Mouse (Mus musculus) intestine, embryonic 14.5 days (tissue): Measurements from ENCODE around the gene 1700037H04Rik. TPM values are rescaled to one million over a fixed set of nuclear protein-coding genes. Genes with fewer than 3 reads are reported as not detected.
"Not testable (repeated sequence)": the region's sequence is repeated elsewhere in the genome, so short reads cannot be mapped to it uniquely, and the experiment has no call there.

ENCODE experiments used
- ATAC-seq: fragments of 200-750 bp; cut with Nextera tagmentation; replicated peaks from 2 replicates; pipeline ENCODE4 v1.8.0; 2017; ENCODE audit warnings: low read depth, moderate number of reproducible peaks, moderate TSS enrichment, moderate library complexity; ENCODE audit not compliant: low FRiP score, low TSS enrichment
- DNase-seq: peaks from one replicate; pipeline ENCODE4 v3.0.0-alpha.2; 2018; ENCODE audit warnings: low spot score
- H3K27ac ChIP-seq: fragments of 300-500 bp; sonication (generic); 2 replicates; pipeline ENCODE4 v1.5.1; 2014; ENCODE audit warnings: low read depth, mild to moderate bottlenecking, control low read depth
- H3K27me3 ChIP-seq: fragments of 300-500 bp; sonication (generic); replicated peaks from 2 replicates; pipeline ENCODE4 v1.6.1; 2014; ENCODE audit warnings: low read length, control low read depth; ENCODE audit not compliant: control insufficient read depth, insufficient read depth
- H3K36me3 ChIP-seq: fragments of 300-500 bp; sonication (generic); 2 replicates; pipeline ENCODE4 v1.6.1; 2014; ENCODE audit warnings: low read length, control low read depth; ENCODE audit not compliant: control insufficient read depth, insufficient read depth
- H3K4me1 ChIP-seq: fragments of 300-500 bp; sonication (generic); replicated peaks from 2 replicates; pipeline ENCODE4 v1.6.1; 2014; ENCODE audit warnings: low read length, control low read depth, mixed read lengths; ENCODE audit not compliant: control insufficient read depth, insufficient read depth
- H3K4me2 ChIP-seq: fragments of 300-500 bp; sonication (generic); 2 replicates; pipeline ENCODE4 v1.6.1; 2014; ENCODE audit warnings: low read length
- H3K4me3 ChIP-seq: fragments of 300-500 bp; sonication (generic); 2 replicates; pipeline ENCODE4 v1.5.1; 2014; ENCODE audit warnings: low read depth, low read length, control low read depth, mixed read lengths
- H3K9ac ChIP-seq: fragments of 300-500 bp; sonication (generic); 2 replicates; pipeline ENCODE4 v1.6.1; 2014; ENCODE audit warnings: mild to moderate bottlenecking, low read length
- H3K9me3 ChIP-seq: fragments of 300-500 bp; sonication (generic); 2 replicates; pipeline ENCODE4 v1.6.1; 2016; ENCODE audit warnings: low read length, control low read depth; ENCODE audit not compliant: control insufficient read depth
- WGBS: fragments of 180-500 bp; shearing (Covaris S2); extraction: QIAGEN DNeasy Blood & Tissue Kit; methylation state at CpG from one replicate; pipeline ENCODE4 v1.1.7; 2014; 5-methylcytosine and 5-hydroxymethylcytosine counted together
- polyA plus RNA-seq: library from polyadenylated mRNA; unstranded; fragments of >200 nt; fragmentation: Nextera tagmentation; extraction: Ambion mirVana; gene quantifications from 2 replicates; pipeline ENCODE4 v1.2.1, GENCODE M21; 2014

1700037H04Rik gene
- polyA plus RNA-seq, 1 experiment from 2014 or later = 93.1 TPM

- WGBS = 89% methylated on average over 5 of the region's 5 CpGs
- no peak for DNase-seq
- Histone ChIP-seq H3K27ac (no peak overlapping the region), H3K4me1 (no peaks in the 10 kb centered on the region), H3K27me3 (no peaks in the 10 kb centered on the region), H3K9ac (no peak overlapping the region), H3K9me3 (0 out of 2 replicates have a peak, but pooled peaks cover 2% of the 10 kb centered on the region), H3K4me2 (no peak overlapping the region), H3K36me3 (no peaks in the 10 kb centered on the region), H3K4me3 (no peak overlapping the region)
- no peak for ATAC-seq
Observed at GRCm38 (mm10) chr2:131105989-131106388, 53.9 kb downstream of the 1700037H04Rik start.

DNA sequence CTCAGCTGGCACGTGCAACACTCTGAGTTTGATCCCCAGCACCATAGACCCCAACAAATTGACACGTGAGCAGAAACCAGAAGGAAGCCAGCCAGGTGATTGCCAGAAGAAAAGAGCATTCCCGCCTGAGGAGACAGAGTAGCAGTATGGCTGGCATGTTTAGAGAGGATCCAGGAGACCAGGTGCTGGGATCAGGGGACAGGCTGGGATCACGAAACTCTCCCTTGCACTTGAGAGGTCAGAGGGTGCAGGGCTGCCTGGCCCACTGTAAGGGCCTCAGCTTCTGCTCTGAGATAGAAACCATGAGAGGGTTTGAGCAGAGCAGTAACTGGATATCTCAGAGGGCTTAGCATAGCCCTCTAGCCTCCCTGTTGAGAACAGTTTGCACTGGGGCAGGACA, 54.8 kb downstream of the 1700037H04Rik start:
- H3K4me1 ChIP-seq, H3K9me3 ChIP-seq, H3K4me2 ChIP-seq, H3K27me3 ChIP-seq, H3K36me3 ChIP-seq, DNase-seq, H3K27ac ChIP-seq, H3K4me3 ChIP-seq, H3K9ac ChIP-seq, ATAC-seq: not testable (repeated sequence)
- 64% methylated on average over 4 of the region's 4 CpGs for WGBS

- WGBS = 84% methylated on average over 4 of the region's 4 CpGs
- H3K4me2 ChIP-seq = no peak overlapping the region
- no peak for ATAC-seq
Observed at GRCm38 (mm10) chr2:131104021-131104420, 55.9 kb downstream of the 1700037H04Rik start.

DNA sequence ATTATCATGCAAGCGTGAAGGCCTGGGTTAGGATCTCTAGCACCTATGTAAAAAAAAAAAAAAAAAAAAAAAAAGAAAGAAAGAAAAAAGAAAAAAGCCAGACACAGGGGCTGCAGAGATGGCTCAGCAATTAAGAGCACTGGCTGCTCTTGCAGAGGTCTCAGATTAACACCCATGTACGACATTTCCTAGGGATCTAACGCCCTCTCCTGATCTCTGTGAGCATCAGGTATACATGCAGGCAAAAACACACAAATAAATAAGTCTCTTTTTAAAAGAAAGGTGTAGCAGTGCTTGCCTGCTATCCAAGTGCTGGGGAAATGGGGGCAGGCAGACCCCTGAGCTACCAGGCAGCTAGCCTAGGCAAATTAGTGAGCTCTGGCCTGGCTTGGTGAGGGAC, 58.4 kb downstream of the 1700037H04Rik start:
- Histone ChIP-seq H3K9ac (no peak overlapping the region), H3K27me3 (no peaks in the 10 kb centered on the region), H3K4me2 (no peak overlapping the region), H3K4me3 (no peak overlapping the region), H3K9me3 (no peaks in the 10 kb centered on the region), H3K4me1 (no peaks in the 10 kb centered on the region), H3K36me3 (no peaks in the 10 kb centered on the region), H3K27ac (no peak overlapping the region)
- DNase-seq = no peak
- WGBS = 80% methylated on average over 3 of the region's 3 CpGs
- ATAC-seq = no peak

More at GRCm38 (mm10) chr2:131104021-131104420, 55.9 kb downstream of the 1700037H04Rik start:
- no peak for DNase-seq
- Histone ChIP-seq H3K27me3 (no peaks in the 10 kb centered on the region), H3K4me3 (no peak overlapping the region), H3K27ac (no peak overlapping the region), H3K9me3 (0 out of 2 replicates have a peak, but pooled peaks cover 2% of the 10 kb centered on the region), H3K36me3 (no peaks in the 10 kb centered on the region), H3K9ac (no peak overlapping the region), H3K4me1 (no peaks in the 10 kb centered on the region)

DNA sequence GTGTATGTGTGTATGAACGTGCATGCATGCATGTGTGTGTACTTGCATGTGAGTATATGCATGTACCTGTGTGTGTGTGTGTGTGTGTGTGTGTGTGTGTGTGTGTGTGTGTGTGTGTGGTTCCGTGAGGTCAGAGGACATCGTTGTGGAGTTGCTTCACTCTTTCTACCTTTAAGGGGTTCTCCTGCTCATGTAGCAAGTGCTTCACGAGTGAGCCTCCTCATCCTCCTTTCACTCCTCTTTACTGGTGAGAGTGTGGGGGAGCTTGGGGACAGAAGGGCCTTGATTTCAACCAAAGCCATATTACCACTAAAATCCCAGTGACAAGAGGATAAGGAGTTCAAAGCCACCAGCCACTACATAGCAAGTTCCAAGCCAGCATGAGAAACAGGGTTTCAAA, 62.8 kb downstream of the 1700037H04Rik start:
- 83% methylated on average over 4 of the region's 4 CpGs for WGBS
- ATAC-seq (no peak), DNase-seq (no peak)
- no peaks in the 10 kb centered on the region for H3K27me3 ChIP-seq
- H3K4me2 ChIP-seq = peak overlapping the region; percentile 36; the same call in 1 of the 2 replicates
- H3K9me3 ChIP-seq = no peaks in the 10 kb centered on the region
- H3K9ac ChIP-seq = no peak overlapping the region
- H3K4me1 ChIP-seq = peaks cover 7% of the 10 kb centered on the region; the same call in 1 of the 2 replicates
- H3K27ac ChIP-seq = peak overlapping the region; percentile 69; the same call in 1 of the 2 replicates
- H3K4me3 ChIP-seq = no peak overlapping the region
- no peaks in the 10 kb centered on the region for H3K36me3 ChIP-seq

Other genes with a start within 250 kb of the 1700037H04Rik start
- 13.7 and 15.8 TPM in 2 replicates for gene Gfra4, start 117.0 kb downstream of the 1700037H04Rik start, polyA plus RNA-seq
- gene Adam33, start 96.3 kb downstream of the 1700037H04Rik start, polyA plus RNA-seq = 1.8 and 1.9 TPM in 2 replicates
- gene Siglec1, start 73.3 kb downstream of the 1700037H04Rik start, polyA plus RNA-seq = 0.30 and 0.41 TPM in 2 replicates
- 5.4 and 6.8 TPM in 2 replicates for gene Hspa12b, start 32.8 kb downstream of the 1700037H04Rik start, polyA plus RNA-seq
- not detected in 2 replicates for gene Gm11037, start 26.6 kb downstream of the 1700037H04Rik start, polyA plus RNA-seq
- gene Cenpb, start 20.0 kb upstream of the 1700037H04Rik start, polyA plus RNA-seq = 8.8 and 9.5 TPM in 2 replicates
- 51.8 and 61.0 TPM in 2 replicates for gene Cdc25b, start 26.9 kb upstream of the 1700037H04Rik start, polyA plus RNA-seq
- 5.8 and 6.4 TPM in 2 replicates for gene Spef1, start 27.2 kb upstream of the 1700037H04Rik start, polyA plus RNA-seq
- gene Ap5s1, start 47.0 kb upstream of the 1700037H04Rik start, polyA plus RNA-seq = 23.4 and 23.8 TPM in 2 replicates
- 19.1 and 19.8 TPM in 2 replicates for gene Mavs, start 74.0 kb upstream of the 1700037H04Rik start, polyA plus RNA-seq
- 35.9 and 37.6 TPM in 2 replicates for gene Pank2, start 102.4 kb upstream of the 1700037H04Rik start, polyA plus RNA-seq
- gene Rnf24, start 192.8 kb upstream of the 1700037H04Rik start, polyA plus RNA-seq = 2.7 and 3.0 TPM in 2 replicates